Mouse (Mus musculus) cortical plate, adult 2 months (tissue): Measurements from ENCODE around the gene Gm11627. TPM values are rescaled to one million over a fixed set of nuclear protein-coding genes. Genes with fewer than 3 reads are reported as not detected.

ENCODE experiments used
- H3K27ac ChIP-seq: fragments of 200-500 bp; 2 replicates; pipeline ENCODE4 v1.5.1; 2012; ENCODE audit warnings: low read length, control low read depth, inconsistent platforms; ENCODE audit not compliant: insufficient read depth
- H3K4me1 ChIP-seq: fragments of 200-500 bp; 2 replicates; pipeline ENCODE4 v1.6.1; 2011; ENCODE audit warnings: low read length; ENCODE audit not compliant: control insufficient read depth, insufficient read depth
- H3K4me3 ChIP-seq: fragments of 200-500 bp; 2 replicates; pipeline ENCODE4 v1.5.1; 2011; ENCODE audit warnings: mild to moderate bottlenecking, low read length, control low read depth; ENCODE audit not compliant: insufficient read depth
- CTCF ChIP-seq: fragments of 200-500 bp; IDR thresholded peaks from 2 replicates; pipeline ENCODE4 v1.5.1; 2011; ENCODE audit warnings: mild to moderate bottlenecking, control low read depth, low read length; ENCODE audit not compliant: insufficient read depth; ENCODE audit errors: extremely low read depth
- POLR2A ChIP-seq: fragments of 200-500 bp; IDR thresholded peaks from 2 replicates; pipeline ENCODE4 v1.6.1; 2011; ENCODE audit warnings: mild to moderate bottlenecking, low read length, control low read depth; ENCODE audit not compliant: insufficient read depth; ENCODE audit errors: extremely low read depth
- polyA plus RNA-seq: library from polyadenylated mRNA; depleted of rRNA; stranded (reverse); fragments of >200 nt; gene quantifications from 2 replicates; pipeline ENCODE4 v1.2.3, GENCODE M21; 2012

Gm11627 gene
- polyA plus RNA-seq, 1 experiment = 8.0 TPM

- H3K4me3 ChIP-seq = peak overlapping the region; percentile 64; the same call in 1 of the 2 replicates
- H3K27ac ChIP-seq = no peak overlapping the region
- no peaks in the 10 kb centered on the region for H3K4me1 ChIP-seq
- TF ChIP-seq POLR2A = no peak
- no peak for TF ChIP-seq CTCF
Measured at GRCm38 (mm10) chr11:102603496-102603850, 24.2 kb upstream of the Gm11627 start.

- H3K27ac ChIP-seq = peak overlapping the region; percentile 68; the same call in 1 of the 2 replicates
- TF ChIP-seq POLR2A = no peak
- H3K4me1 ChIP-seq = no peaks in the 10 kb centered on the region
- peak overlapping the region; percentile 64; the same call in 1 of the 2 replicates for H3K4me3 ChIP-seq
Measured at GRCm38 (mm10) chr11:102602816-102603495, 23.7 kb upstream of the Gm11627 start.

GRCm38 (mm10) chr11:102599912-102600311 is 20.7 kb upstream of the Gm11627 start:
- TF ChIP-seq CTCF (no peak), POLR2A (no peak)
- Histone ChIP-seq H3K27ac (no peak overlapping the region), H3K4me1 (no peaks in the 10 kb centered on the region), H3K4me3 (no peak overlapping the region)

- no peaks in the 10 kb centered on the region for H3K4me1 ChIP-seq
- H3K27ac ChIP-seq = no peak overlapping the region
- no peak overlapping the region for H3K4me3 ChIP-seq
- no peak for TF ChIP-seq CTCF
- TF ChIP-seq POLR2A = no peak
Measured at GRCm38 (mm10) chr11:102595341-102595820, 16.1 kb upstream of the Gm11627 start.

GRCm38 (mm10) chr11:102587554-102587953 is 8.3 kb upstream of the Gm11627 start:
- no peak overlapping the region for H3K4me3 ChIP-seq
- no peak overlapping the region for H3K27ac ChIP-seq
- TF ChIP-seq CTCF (no peak), POLR2A (no peak)
- no peaks in the 10 kb centered on the region for H3K4me1 ChIP-seq

GRCm38 (mm10) chr11:102586445-102587130 is 7.3 kb upstream of the Gm11627 start:
- H3K4me3 ChIP-seq = no peak overlapping the region
- no peak overlapping the region for H3K27ac ChIP-seq
- TF ChIP-seq CTCF (no peak), POLR2A (no peak)
- no peaks in the 10 kb centered on the region for H3K4me1 ChIP-seq

GRCm38 (mm10) chr11:102582736-102583135 is 3.5 kb upstream of the Gm11627 start:
- H3K4me3 ChIP-seq = no peak overlapping the region
- H3K4me1 ChIP-seq = no peaks in the 10 kb centered on the region
- H3K27ac ChIP-seq = no peak overlapping the region
- TF ChIP-seq CTCF = no peak
- no peak for TF ChIP-seq POLR2A

GRCm38 (mm10) chr11:102582016-102582610 is 2.9 kb upstream of the Gm11627 start:
- no peak overlapping the region for H3K4me3 ChIP-seq
- H3K27ac ChIP-seq = no peak overlapping the region
- no peaks in the 10 kb centered on the region for H3K4me1 ChIP-seq
- TF ChIP-seq POLR2A (no peak), CTCF (no peak)

GRCm38 (mm10) chr11:102581281-102582015 is 2.2 kb upstream of the Gm11627 start:
- Histone ChIP-seq H3K4me1 (no peaks in the 10 kb centered on the region), H3K4me3 (no peak overlapping the region), H3K27ac (no peak overlapping the region; the same call in 1 of the 2 replicates)
- TF ChIP-seq POLR2A = no peak
- TF ChIP-seq CTCF = no peak
